Mouse (Mus musculus): ENCODE measurements around the gene 1700025B11Rik. TPM values are rescaled to one million over a fixed set of nuclear protein-coding genes. Genes with fewer than 3 reads are reported as not detected.
"Not testable (repeated sequence)": the region's sequence is repeated elsewhere in the genome, so short reads cannot be mapped to it uniquely, and the experiment has no call there.

1700025B11Rik gene
- total RNA-seq (2022), result not detected

GRCm38 (mm10) chr15:77561792-77562191, at the start of gene 1700025B11Rik:
TSS of gene 1700025B11Rik (minus strand) at chr15:77561892.
- DNase-seq, result no peak

- DNase-seq, result no peak
Observed at GRCm38 (mm10) chr15:77606069-77606468, 44.4 kb upstream of the 1700025B11Rik start.

- no peak for DNase-seq
Observed at GRCm38 (mm10) chr15:77598958-77599357, 37.3 kb upstream of the 1700025B11Rik start, which contains the start of gene Gm36245. TSS of gene Gm36245 (plus strand) at chr15:77599258.

DNA sequence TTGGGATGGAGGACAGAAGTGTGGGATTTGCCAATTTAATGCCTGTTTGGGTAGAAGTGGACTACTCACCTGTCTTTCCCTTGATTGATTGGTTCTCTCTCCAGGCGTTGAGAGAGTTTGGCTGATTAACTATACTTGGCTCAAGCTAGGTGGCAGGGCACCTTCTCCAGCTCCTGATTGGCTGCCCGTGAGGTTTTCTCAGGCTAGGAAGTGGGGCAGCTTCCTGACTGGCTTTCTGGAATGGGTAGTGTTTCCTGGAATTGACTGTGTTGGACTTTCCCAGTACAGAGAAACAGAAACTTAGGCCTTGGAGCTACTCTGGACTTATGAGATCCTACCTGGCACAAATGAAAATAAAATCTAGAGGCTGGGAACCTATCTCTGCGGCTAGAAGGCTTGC, 36.7 kb upstream of the 1700025B11Rik start:
- DNase-seq, result no peak

DNA sequence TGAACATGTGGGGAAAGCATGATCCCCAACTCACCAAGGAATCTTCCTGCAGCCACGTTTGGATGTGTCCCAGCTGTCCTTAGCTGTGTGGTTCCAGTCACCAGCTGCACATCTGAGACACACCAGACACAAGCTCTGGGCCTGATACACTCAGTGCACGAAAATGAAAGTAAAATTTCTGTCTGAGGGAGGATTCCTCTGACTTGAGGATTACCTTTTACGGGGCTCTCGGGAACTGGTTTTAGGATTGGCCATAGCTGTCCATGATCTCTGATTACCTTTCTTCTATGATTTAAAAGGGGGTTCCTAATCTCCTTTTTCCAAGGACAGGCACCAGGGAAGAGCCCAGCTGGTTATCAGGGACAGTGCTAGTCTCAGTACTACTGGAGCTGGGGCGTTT, 34.3 kb upstream of the 1700025B11Rik start, which contains the start of gene Apol10b:
Gene Apol10b, minus strand, starts transcription at position 165 of the 400 bp plus-strand sequence.
- DNase-seq, result no peak

DNA sequence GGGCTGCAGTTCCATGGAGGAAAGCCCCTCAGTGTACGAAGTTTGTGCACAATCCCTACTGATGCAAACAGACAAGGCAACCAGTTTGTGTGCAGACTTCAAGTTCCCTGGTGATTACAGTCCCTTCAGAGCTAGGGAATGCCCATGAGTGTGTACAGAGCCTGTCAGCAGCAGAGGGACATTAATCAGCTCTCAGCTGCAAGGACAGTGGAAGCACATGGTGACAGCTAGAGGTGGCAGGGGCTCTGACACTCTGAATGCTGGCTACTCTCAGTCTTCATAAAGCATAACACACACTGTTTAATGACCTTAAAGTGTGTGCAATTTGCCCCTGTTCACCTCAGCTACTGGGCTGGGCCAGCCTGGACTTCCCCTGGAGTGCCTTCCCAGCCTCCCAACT, 31.9 kb upstream of the 1700025B11Rik start:
- DNase-seq, result no peak

- no peak for DNase-seq
Observed at GRCm38 (mm10) chr15:77590881-77591280, 29.2 kb upstream of the 1700025B11Rik start.

DNA sequence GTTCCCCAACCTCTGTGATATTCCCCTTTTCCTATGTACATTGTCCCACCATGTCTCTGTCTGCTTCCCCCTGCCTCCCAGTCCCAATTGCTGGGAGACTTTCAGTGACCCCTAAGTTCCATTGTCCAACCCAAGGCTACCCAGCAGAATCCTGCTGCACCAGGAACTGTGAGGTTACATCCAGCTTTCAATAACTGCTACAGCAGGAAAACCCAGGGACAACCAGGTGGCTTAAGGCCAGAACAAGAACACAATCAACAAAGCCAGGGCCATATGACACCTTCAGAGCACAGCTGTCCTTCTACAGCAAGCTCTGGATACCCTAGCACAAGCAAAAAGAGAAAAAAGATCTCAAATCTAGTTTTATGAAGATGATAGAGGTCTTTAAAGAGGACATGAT, 27.3 kb upstream of the 1700025B11Rik start:
- no peak for DNase-seq

GRCm38 (mm10) chr15:77587026-77587425, 25.3 kb upstream of the 1700025B11Rik start:
- peak; percentile 11 for DNase-seq

- DNase-seq, result peak; percentile 8
Observed at GRCm38 (mm10) chr15:77581681-77582080, 20.0 kb upstream of the 1700025B11Rik start.

DNA sequence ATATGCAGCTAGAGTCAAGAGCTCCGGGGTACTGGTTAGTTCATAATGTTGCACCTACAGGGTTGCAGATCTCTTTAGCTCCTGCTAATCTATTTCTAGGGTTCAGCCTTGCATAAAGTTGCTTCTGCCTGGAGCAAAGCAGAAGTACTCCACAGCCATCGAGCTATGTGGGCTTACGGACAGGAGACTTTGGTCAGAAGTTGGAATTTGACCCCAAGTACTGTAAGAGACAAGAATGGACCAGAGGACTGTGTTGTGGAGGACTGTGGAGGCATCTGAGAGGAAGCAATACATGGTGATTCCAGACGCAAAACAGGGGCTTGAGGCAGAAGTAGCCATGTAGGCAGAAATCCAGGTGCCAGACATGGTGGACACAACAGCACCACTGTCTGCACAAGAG, 17.6 kb upstream of the 1700025B11Rik start:
- DNase-seq, result no peak

GRCm38 (mm10) chr15:77578801-77579200, 17.1 kb upstream of the 1700025B11Rik start:
- no peak for DNase-seq

DNA sequence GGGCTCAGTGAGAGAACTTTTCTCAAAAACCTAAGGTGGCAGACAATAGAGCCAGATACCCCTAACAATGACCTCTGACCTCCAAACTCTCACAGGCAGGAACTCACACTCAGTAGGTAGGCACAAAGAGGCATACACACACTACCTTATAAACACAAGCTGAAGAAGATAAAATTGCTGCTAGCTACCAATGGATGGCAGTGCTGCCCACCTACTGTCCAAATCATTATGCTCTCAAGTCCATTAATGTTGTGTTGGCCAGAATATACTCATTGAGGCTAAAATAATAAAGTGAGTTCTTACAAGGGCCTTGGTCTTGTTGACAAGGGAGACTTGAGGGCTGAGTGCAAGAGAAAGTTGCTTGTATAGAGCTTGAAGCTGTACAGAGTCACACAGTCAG, 1.5 kb upstream of the 1700025B11Rik start:
- no peak for DNase-seq

- DNase-seq, result not testable (repeated sequence)
Observed at GRCm38 (mm10) chr15:77539221-77539620, 22.5 kb downstream of the 1700025B11Rik start.

GRCm38 (mm10) chr15:77533216-77533615, 28.5 kb downstream of the 1700025B11Rik start, which contains the start of gene Apol7c:
TSS of gene Apol7c (minus strand) at chr15:77533316.
- DNase-seq, result no peak

DNA sequence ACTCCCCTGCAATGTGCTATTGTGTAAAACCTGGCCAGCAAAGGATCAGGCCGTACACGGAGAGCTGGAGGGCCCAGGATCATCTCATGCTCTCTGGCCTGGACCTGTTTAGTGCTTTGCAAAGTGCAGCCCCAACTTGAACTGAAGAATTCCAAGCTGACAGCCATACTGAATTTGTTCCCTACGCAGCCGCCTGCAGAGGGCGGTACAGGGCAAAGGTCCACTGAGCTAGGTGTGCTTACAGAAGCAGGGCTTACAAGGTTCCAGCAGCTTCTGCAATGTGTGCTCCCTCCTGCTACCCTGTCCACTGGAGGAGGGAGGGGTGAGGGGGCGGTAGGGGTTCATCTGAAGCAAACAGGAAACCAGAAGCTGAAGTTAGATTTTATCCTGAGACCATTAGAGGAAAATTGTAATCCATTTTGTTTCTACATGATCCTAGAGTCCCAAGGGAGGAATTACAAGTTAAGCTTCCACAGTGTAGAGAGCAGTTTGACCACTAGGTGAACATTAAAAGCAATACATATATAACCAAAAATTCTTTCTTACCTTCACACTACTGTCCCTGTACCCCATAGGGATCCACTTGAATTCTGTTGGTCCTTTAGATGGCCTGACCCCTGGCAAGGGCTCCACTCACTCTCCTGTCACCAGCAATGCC, 38.4 kb downstream of the 1700025B11Rik start:
- DNase-seq, result peak; percentile 19

GRCm38 (mm10) chr15:77520596-77520995, 41.1 kb downstream of the 1700025B11Rik start:
- DNase-seq, result not testable (repeated sequence)

Other genes with a start within 250 kb of the 1700025B11Rik start
- gene Apol7a, start 162.8 kb downstream of the 1700025B11Rik start, total RNA-seq (2022), result under 1 TPM in 1 of 4 experiments, not detected in 3; 0.13 TPM
- gene Apol9a, start 150.8 kb downstream of the 1700025B11Rik start, total RNA-seq (2022), result 1 to 10 TPM in 3 of 4 experiments, under 1 TPM in 1; 0.77 to 3.2 (median 1.5) TPM
- gene Apol7b, start 114.4 kb downstream of the 1700025B11Rik start, total RNA-seq (2022), result under 1 TPM in 1 of 4 experiments, not detected in 3; 0.28 TPM
- gene Apol10a, start 84.8 kb downstream of the 1700025B11Rik start, total RNA-seq (2022), result not detected
- under 1 TPM in 2 of 4 experiments, not detected in 2; 0.31 to 0.38 TPM for gene Apol11a, start 53.6 kb downstream of the 1700025B11Rik start, total RNA-seq (2022)
- gene Apol7c, start 28.6 kb downstream of the 1700025B11Rik start, total RNA-seq (2022), result under 1 TPM in 1 of 4 experiments, not detected in 3; 0.22 TPM
- gene Apol10b, start 34.2 kb upstream of the 1700025B11Rik start, total RNA-seq (2022), result under 1 TPM; 0.23 to 0.89 (median 0.51) TPM
- not detected for gene Gm36245, start 37.4 kb upstream of the 1700025B11Rik start, total RNA-seq (2022)
- gene Apol11b, start 81.4 kb upstream of the 1700025B11Rik start, total RNA-seq (2022), result 1 to 10 TPM in 1 of 4 experiments, under 1 TPM in 3; 0.20 to 1.2 (median 0.57) TPM
- gene Apol7e, start 137.0 kb upstream of the 1700025B11Rik start, total RNA-seq (2022), result under 1 TPM in 2 of 4 experiments, not detected in 2; 0.16 to 0.22 TPM
- gene Apol9b, start 167.1 kb upstream of the 1700025B11Rik start, total RNA-seq (2022), result 1 to 10 TPM in 2 of 4 experiments, under 1 TPM in 2; 0.35 to 1.7 (median 0.78) TPM
- gene Apol8, start 195.1 kb upstream of the 1700025B11Rik start, total RNA-seq (2022), result under 1 TPM; 0.14 to 0.43 (median 0.15) TPM

Data from adrenal gland, adult 8-10 months (tissue).